Mouse (Mus musculus): ENCODE data around the gene Bmf. TPM values are rescaled to one million over a fixed set of nuclear protein-coding genes. Genes with fewer than 3 reads are reported as not detected.

Bmf gene
- polyA plus RNA-seq, 1 experiment from 2014 or later, result 0.99 TPM

- H3K9me3 ChIP-seq (ENCODE audit: control insufficient read depth, low read length), result no peaks in the 10 kb centered on the region
- 97% methylated on average over 3 of the region's 3 CpGs for WGBS
- no peak overlapping the region for H3K27ac ChIP-seq (ENCODE audit: low read depth, low read length)
- peaks cover 11% of the 10 kb centered on the region; the same call in 1 of the 2 replicates for H3K4me1 ChIP-seq (ENCODE audit: control insufficient read depth, insufficient read depth, low read length)
- H3K36me3 ChIP-seq (ENCODE audit: control insufficient read depth, insufficient read depth, low read length), result no peaks in the 10 kb centered on the region
- no peaks in the 10 kb centered on the region for H3K27me3 ChIP-seq (ENCODE audit: control insufficient read depth, insufficient read depth, low read length)
- no peak overlapping the region for H3K4me2 ChIP-seq (ENCODE audit: low read depth, low read length)
- no peak overlapping the region for H3K9ac ChIP-seq (replicated peaks; ENCODE audit: low read depth, low read length)
- no peak overlapping the region for H3K4me3 ChIP-seq (ENCODE audit: low read depth, low read length)
- no peak for ATAC-seq (ENCODE audit: low read depth)
These were observed 24.7 kb downstream of the Bmf start for GRCm38 (mm10) chr2:118524811-118525210.

GRCm38 (mm10) chr2:118523163-118523730 lies 26.2 kb downstream of the Bmf start:
- no peak overlapping the region for H3K9ac ChIP-seq (replicated peaks; ENCODE audit: low read depth, low read length)
- no peaks in the 10 kb centered on the region for H3K27me3 ChIP-seq (ENCODE audit: control insufficient read depth, insufficient read depth, low read length)
- peaks cover 6% of the 10 kb centered on the region; the same call in 1 of the 2 replicates for H3K4me1 ChIP-seq (ENCODE audit: control insufficient read depth, insufficient read depth, low read length)
- H3K27ac ChIP-seq (ENCODE audit: low read depth, low read length), result no peak overlapping the region
- no peaks in the 10 kb centered on the region for H3K36me3 ChIP-seq (ENCODE audit: control insufficient read depth, insufficient read depth, low read length)
- H3K9me3 ChIP-seq (ENCODE audit: control insufficient read depth, low read length), result no peaks in the 10 kb centered on the region
- 67% methylated on average over 5 of the region's 5 CpGs for WGBS
- no peak for ATAC-seq (ENCODE audit: low read depth)
- no peak overlapping the region for H3K4me2 ChIP-seq (ENCODE audit: low read depth, low read length)
- no peak overlapping the region for H3K4me3 ChIP-seq (ENCODE audit: low read depth, low read length)

DNA sequence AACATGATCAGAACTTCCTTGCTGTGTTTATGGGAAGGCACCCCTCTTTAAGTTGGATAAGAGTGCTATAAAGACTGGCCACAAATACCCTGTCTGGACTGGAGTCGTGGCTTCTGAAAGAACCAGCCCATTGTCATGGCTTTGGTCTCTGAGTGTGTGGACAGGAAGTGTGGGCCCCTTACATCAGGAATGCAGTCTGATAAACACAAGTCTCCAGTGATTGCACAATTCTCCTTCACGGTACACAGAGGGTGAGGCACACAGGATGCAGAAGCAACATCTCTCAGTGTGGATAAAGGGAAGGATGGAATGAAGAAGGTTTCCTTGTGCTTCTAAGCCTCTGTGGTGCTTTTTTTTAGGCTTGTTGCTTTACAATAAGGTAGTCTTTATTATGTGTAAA lies 27.2 kb downstream of the Bmf start:
- 27% methylated on average over 2 of the region's 2 CpGs for WGBS
- Histone ChIP-seq H3K36me3 (ENCODE audit: control insufficient read depth, insufficient read depth, low read length) (no peaks in the 10 kb centered on the region), H3K4me3 (ENCODE audit: low read depth, low read length) (no peak overlapping the region), H3K4me2 (ENCODE audit: low read depth, low read length) (no peak overlapping the region), H3K27ac (ENCODE audit: low read depth, low read length) (no peak overlapping the region), H3K9ac (replicated peaks; ENCODE audit: low read depth, low read length) (no peak overlapping the region), H3K9me3 (ENCODE audit: control insufficient read depth, low read length) (no peaks in the 10 kb centered on the region), H3K27me3 (ENCODE audit: control insufficient read depth, insufficient read depth, low read length) (no peaks in the 10 kb centered on the region), H3K4me1 (ENCODE audit: control insufficient read depth, insufficient read depth, low read length) (peaks cover 6% of the 10 kb centered on the region; the same call in 1 of the 2 replicates)
- no peak for ATAC-seq (ENCODE audit: low read depth)

- no peak overlapping the region for H3K4me3 ChIP-seq (ENCODE audit: low read depth, low read length)
- no peak overlapping the region for H3K9ac ChIP-seq (replicated peaks; ENCODE audit: low read depth, low read length)
- peak overlapping the region; percentile 44; the same call in 1 of the 2 replicates for H3K27ac ChIP-seq (ENCODE audit: low read depth, low read length)
- 40% methylated on average over 9 of the region's 9 CpGs for WGBS
- H3K27me3 ChIP-seq (ENCODE audit: control insufficient read depth, insufficient read depth, low read length), result no peaks in the 10 kb centered on the region
- no peak overlapping the region for H3K4me2 ChIP-seq (ENCODE audit: low read depth, low read length)
- no peaks in the 10 kb centered on the region for H3K9me3 ChIP-seq (ENCODE audit: control insufficient read depth, low read length)
- no peaks in the 10 kb centered on the region for H3K36me3 ChIP-seq (ENCODE audit: control insufficient read depth, insufficient read depth, low read length)
- H3K4me1 ChIP-seq (ENCODE audit: control insufficient read depth, insufficient read depth, low read length), result peaks cover 6% of the 10 kb centered on the region; the same call in 1 of the 2 replicates
- peak; percentile 96 for ATAC-seq (ENCODE audit: low read depth)
These were observed 29.2 kb downstream of the Bmf start for GRCm38 (mm10) chr2:118520042-118520933.

GRCm38 (mm10) chr2:118512418-118513377 lies 36.8 kb downstream of the Bmf start:
- 78% methylated on average over 16 of the region's 16 CpGs for WGBS
- Histone ChIP-seq H3K4me2 (ENCODE audit: low read depth, low read length) (no peak overlapping the region), H3K4me3 (ENCODE audit: low read depth, low read length) (no peak overlapping the region), H3K27ac (ENCODE audit: low read depth, low read length) (no peak overlapping the region), H3K27me3 (ENCODE audit: control insufficient read depth, insufficient read depth, low read length) (no peaks in the 10 kb centered on the region), H3K4me1 (ENCODE audit: control insufficient read depth, insufficient read depth, low read length) (peaks cover 8% of the 10 kb centered on the region; the same call in 1 of the 2 replicates), H3K36me3 (ENCODE audit: control insufficient read depth, insufficient read depth, low read length) (no peaks in the 10 kb centered on the region), H3K9ac (replicated peaks; ENCODE audit: low read depth, low read length) (no peak overlapping the region), H3K9me3 (ENCODE audit: control insufficient read depth, low read length) (no peaks in the 10 kb centered on the region)
- no peak for ATAC-seq (ENCODE audit: low read depth)

GRCm38 (mm10) chr2:118511779-118512417 lies 37.6 kb downstream of the Bmf start:
- Histone ChIP-seq H3K9ac (replicated peaks; ENCODE audit: low read depth, low read length) (no peak overlapping the region), H3K9me3 (ENCODE audit: control insufficient read depth, low read length) (no peaks in the 10 kb centered on the region), H3K4me1 (ENCODE audit: control insufficient read depth, insufficient read depth, low read length) (peaks cover 8% of the 10 kb centered on the region; the same call in 1 of the 2 replicates), H3K4me3 (ENCODE audit: low read depth, low read length) (no peak overlapping the region), H3K4me2 (ENCODE audit: low read depth, low read length) (no peak overlapping the region), H3K27ac (ENCODE audit: low read depth, low read length) (no peak overlapping the region), H3K36me3 (ENCODE audit: control insufficient read depth, insufficient read depth, low read length) (no peaks in the 10 kb centered on the region), H3K27me3 (ENCODE audit: control insufficient read depth, insufficient read depth, low read length) (no peaks in the 10 kb centered on the region)
- no peak for ATAC-seq (ENCODE audit: low read depth)
- WGBS, result 63% methylated on average over 11 of the region's 11 CpGs

DNA sequence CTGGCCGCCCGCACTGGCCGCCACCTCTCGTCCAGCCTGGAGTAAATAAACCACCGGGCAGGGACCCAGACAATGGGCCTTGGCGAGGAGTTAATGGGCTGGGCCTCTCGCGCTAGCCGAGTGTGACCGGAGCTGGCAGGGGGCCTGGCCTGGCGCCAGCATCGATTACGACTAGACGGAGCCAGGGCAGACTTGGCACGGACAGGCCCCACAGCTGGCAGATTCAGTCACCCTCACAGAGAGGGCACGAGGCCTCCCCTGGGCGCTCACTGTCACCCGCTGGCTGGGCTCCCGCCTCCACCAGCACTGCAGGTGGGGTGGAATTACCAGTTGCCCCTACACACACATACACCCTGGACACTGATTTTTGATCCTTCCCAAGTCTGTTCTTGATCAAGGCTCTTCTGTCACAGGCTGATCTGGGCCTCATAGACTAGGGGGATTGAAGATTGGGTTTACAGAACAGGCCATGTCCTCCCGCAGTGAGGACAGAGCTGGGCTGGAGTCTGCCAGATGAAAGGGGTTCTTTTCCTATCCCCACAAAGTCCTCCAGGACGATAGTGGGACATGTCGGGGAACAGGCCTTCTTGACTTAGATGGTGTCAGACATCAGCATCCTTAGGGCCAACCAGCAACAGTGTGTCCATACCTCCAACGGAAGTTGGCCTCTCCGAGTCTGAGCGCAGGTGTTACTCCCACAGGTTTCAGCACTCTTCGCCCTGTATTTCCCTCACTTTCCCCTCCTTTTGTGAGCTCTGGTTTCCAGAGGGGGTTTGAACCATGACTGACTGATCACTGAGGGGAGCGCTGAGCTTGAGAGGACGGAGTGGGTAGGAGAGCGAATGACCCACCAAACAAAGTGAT lies 38.8 kb downstream of the Bmf start:
- H3K27me3 ChIP-seq (ENCODE audit: control insufficient read depth, insufficient read depth, low read length), result no peaks in the 10 kb centered on the region

More for the DNA sequence above, 38.8 kb downstream of the Bmf start:
- peaks cover 8% of the 10 kb centered on the region; the same call in 1 of the 2 replicates for H3K4me1 ChIP-seq (ENCODE audit: control insufficient read depth, insufficient read depth, low read length)
- WGBS, result 29% methylated on average over 29 of the region's 29 CpGs
- H3K4me3 ChIP-seq (ENCODE audit: low read depth, low read length), result no peak overlapping the region
- no peak overlapping the region for H3K4me2 ChIP-seq (ENCODE audit: low read depth, low read length)
- H3K9me3 ChIP-seq (ENCODE audit: control insufficient read depth, low read length), result no peaks in the 10 kb centered on the region
- ATAC-seq (ENCODE audit: low read depth), result peak; percentile 95
- no peak overlapping the region for H3K9ac ChIP-seq (replicated peaks; ENCODE audit: low read depth, low read length)
- peak overlapping the region; percentile 34; the same call in 1 of the 2 replicates for H3K27ac ChIP-seq (ENCODE audit: low read depth, low read length)
- no peaks in the 10 kb centered on the region for H3K36me3 ChIP-seq (ENCODE audit: control insufficient read depth, insufficient read depth, low read length)

Data from neural tube, embryonic 14.5 days (tissue).